Comparison of ENCODE assay signal across 17 mouse cellular contexts in the genomic region with DNA sequence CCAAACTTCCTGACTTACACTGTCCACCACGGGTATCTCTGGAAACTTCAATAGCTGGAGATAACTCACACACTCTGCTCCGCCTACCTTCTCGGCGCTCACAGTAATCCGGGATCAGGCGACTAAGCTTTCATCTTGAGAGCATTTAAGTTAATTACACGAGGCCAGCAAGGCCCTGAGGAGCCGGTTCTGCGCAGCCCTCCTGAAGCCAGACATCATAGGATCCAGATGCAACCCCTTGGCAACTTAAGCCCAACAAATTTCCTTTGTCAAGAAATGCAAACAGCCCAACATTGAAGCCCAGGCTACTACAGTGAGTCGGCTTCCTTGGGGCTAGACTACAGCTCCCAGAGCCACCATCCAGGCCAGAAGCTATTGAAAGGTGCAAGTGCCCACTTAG.
DNase-seq lines count a peak whose midpoint lies in the region; ATAC-seq and TF ChIP-seq lines count a peak whose summit lies in the region.
"Had no signal": no experiment of that assay in that cellular context is flagged by ENCODE, and none has a peak within 500 bp of the region (broad histone marks: within the 10 kb centered on the region; RNA-seq: fewer than 3 reads in every experiment).

No protein-coding gene starts in this region.

- no peak overlapping the region for H3K9ac ChIP-seq in heart, embryonic 11.5 days (ENCODE audit: low read depth, low read length)
- no peak overlapping the region for H3K9ac ChIP-seq in midbrain, embryonic 11.5 days (ENCODE audit: low read length)
- H3K9ac ChIP-seq in midbrain, postnatal 0 days (replicated peaks; ENCODE audit: low read length, poor library complexity, severe bottlenecking), result no peak overlapping the region
- H3K9ac ChIP-seq: liver, embryonic 15.5 days had no signal

- H3K36me3 ChIP-seq in heart, embryonic 11.5 days (ENCODE audit: control insufficient read depth, insufficient read depth, low read length), result no peaks in the 10 kb centered on the region
- H3K36me3 ChIP-seq in midbrain, embryonic 11.5 days (ENCODE audit: control insufficient read depth, insufficient read depth, low read length), result no peaks in the 10 kb centered on the region
- H3K36me3 ChIP-seq in midbrain, postnatal 0 days (ENCODE audit: insufficient read depth, low read length), result no peaks in the 10 kb centered on the region
- H3K36me3 ChIP-seq: G1E; liver, embryonic 15.5 days had no signal

- H3K9me3 ChIP-seq in heart, embryonic 11.5 days (replicated peaks; ENCODE audit: control insufficient read depth, low read length), result no peaks in the 10 kb centered on the region
- H3K9me3 ChIP-seq in midbrain, embryonic 11.5 days (ENCODE audit: control insufficient read depth, low read length), result no peaks in the 10 kb centered on the region; the same call in 1 of the 2 replicates
- no peaks in the 10 kb centered on the region for H3K9me3 ChIP-seq in midbrain, postnatal 0 days (ENCODE audit: low read length)
- H3K9me3 ChIP-seq: G1E; liver, embryonic 15.5 days had no signal

- 11% methylated on average over 10 of the region's 10 CpGs for WGBS in heart, embryonic 11.5 days (ENCODE audit: insufficient replicate concordance)
- 4% methylated on average over 10 of the region's 10 CpGs for WGBS in midbrain, embryonic 11.5 days
- WGBS in midbrain, postnatal 0 days, result 10% methylated on average over 10 of the region's 10 CpGs

- H3K4me3 ChIP-seq in heart, embryonic 11.5 days (ENCODE audit: low read depth, low read length), result no peak overlapping the region
- no peak overlapping the region for H3K4me3 ChIP-seq in midbrain, embryonic 11.5 days (ENCODE audit: low read depth, low read length)
- H3K4me3 ChIP-seq in midbrain, postnatal 0 days (ENCODE audit: low read depth, low read length), result no peak overlapping the region
- H3K4me3 ChIP-seq: liver, embryonic 15.5 days; myocyte had no signal

- DNase-seq in heart, adult 18-20 months, result no peak
- peak; percentile 90 for DNase-seq in midbrain, embryonic 11.5 days (ENCODE audit: low spot score, missing footprints)
- DNase-seq in midbrain, postnatal 0 days (ENCODE audit: low spot score), result no peak
- peak; percentile 77 for DNase-seq in hindlimb bud, embryonic 11.5 days (ENCODE audit: extremely low spot score, low read depth, low spot score)
- DNase-seq in retina, postnatal 7 days (ENCODE audit: low read depth, low spot score), result peak; percentile 72
- no peak for DNase-seq in urinary bladder, adult 18-20 months (ENCODE audit: low spot score in 2 of 2)
- DNase-seq in spleen, postnatal 4 days (ENCODE audit: low spot score in 2 of 2), result no peak
- DNase-seq: B cell, adult 2 months; cerebellum, adult 18-20 months; heart, postnatal 10 days; layer of hippocampus, postnatal 36 days; lung, postnatal 36 days; thymus, postnatal 36 days had no signal

- H3K4me2 ChIP-seq in heart, embryonic 11.5 days, result peak overlapping the region; percentile 58
- H3K4me2 ChIP-seq in midbrain, embryonic 11.5 days, result no peak overlapping the region; the same call in 1 of the 2 replicates
- H3K4me2 ChIP-seq in midbrain, postnatal 0 days (ENCODE audit: low read depth, low read length, poor library complexity, severe bottlenecking), result no peak overlapping the region
- H3K4me2 ChIP-seq: liver, embryonic 15.5 days had no signal

- no peak for ATAC-seq in heart, embryonic 11.5 days (replicated peaks; ENCODE audit: insufficient number of reproducible peaks, low FRiP score, low TSS enrichment)
- ATAC-seq in midbrain, embryonic 11.5 days (ENCODE audit: low FRiP score), result no peak
- ATAC-seq in midbrain, postnatal 0 days (ENCODE audit: low FRiP score), result no peak

- H3K27ac ChIP-seq in heart, embryonic 11.5 days (ENCODE audit: low read depth, low read length), result no peak overlapping the region
- no peak overlapping the region for H3K27ac ChIP-seq in midbrain, embryonic 11.5 days (ENCODE audit: low read depth, low read length)
- no peak overlapping the region for H3K27ac ChIP-seq in midbrain, postnatal 0 days (ENCODE audit: low read depth, low read length)
- H3K27ac ChIP-seq: liver, embryonic 15.5 days had no signal

- peaks cover 11% of the 10 kb centered on the region for H3K27me3 ChIP-seq in heart, embryonic 11.5 days (ENCODE audit: control insufficient read depth, insufficient read depth, low read length)
- peaks cover 34% of the 10 kb centered on the region for H3K27me3 ChIP-seq in midbrain, embryonic 11.5 days (ENCODE audit: control insufficient read depth, insufficient read depth, low read length)
- H3K27me3 ChIP-seq in midbrain, postnatal 0 days (ENCODE audit: insufficient read depth, low read length), result peaks cover 47% of the 10 kb centered on the region

- peaks cover 11% of the 10 kb centered on the region for H3K4me1 ChIP-seq in heart, embryonic 11.5 days (ENCODE audit: control insufficient read depth, insufficient read depth, low read length)
- peaks cover 10% of the 10 kb centered on the region; the same call in 1 of the 2 replicates for H3K4me1 ChIP-seq in midbrain, embryonic 11.5 days (ENCODE audit: control insufficient read depth, insufficient read depth, low read length)
- H3K4me1 ChIP-seq in midbrain, postnatal 0 days (ENCODE audit: insufficient read depth, low read length), result no peaks in the 10 kb centered on the region
- H3K4me1 ChIP-seq: liver, embryonic 15.5 days had no signal

- TF ChIP-seq CTCF in midbrain, postnatal 0 days (IDR thresholded peaks at IDR 0.05), result no peak

Comparison
In these comparisons a context has a peak if more than half of its experiments do, and no peak if none do; other contexts are left out.
1. DNase-seq: peak in midbrain, embryonic 11.5 days (single experiment), hindlimb bud, embryonic 11.5 days (single experiment) and retina, postnatal 7 days (single experiment); none in heart, adult 18-20 months (0 of 2), midbrain, postnatal 0 days (single experiment), urinary bladder, adult 18-20 months (0 of 2) and spleen, postnatal 4 days (0 of 2).